Mouse (Mus musculus) heart, postnatal 4 days (tissue): ENCODE measurements at regions not wholly inside any gene's neighbourhood (a gene's known extent, or its start where the extent isn't known, plus 50 kb on each side); places are given as distances from the start of the nearest gene placed in this dataset.

ENCODE experiments used
- DNase-seq: peaks from one replicate; pipeline ENCODE4 v3.0.0; 2021

- DNase-seq, result no peak
These were observed 60.0 kb downstream of the Syf2 start for GRCm38 (mm10) chr4:134990651-134991050.

GRCm38 (mm10) chr4:134993526-134994122 is 62.9 kb downstream of the Syf2 start:
- DNase-seq, result no peak

- DNase-seq, result peak; percentile 32
These were observed 63.5 kb downstream of the Syf2 start for GRCm38 (mm10) chr4:134994205-134994604.

- DNase-seq, result no peak
These were observed 64.0 kb downstream of the Syf2 start for GRCm38 (mm10) chr4:134994648-134995047.

- peak; percentile 59 for DNase-seq
These were observed 64.4 kb downstream of the Syf2 start for GRCm38 (mm10) chr4:134995052-134995451.

- no peak for DNase-seq
These were observed 65.4 kb downstream of the Syf2 start for GRCm38 (mm10) chr4:134996121-134996520.

- DNase-seq, result no peak
These were observed 67.0 kb downstream of the Syf2 start for GRCm38 (mm10) chr4:134997461-134998434.

GRCm38 (mm10) chr4:134998928-134999658 is 68.4 kb downstream of the Syf2 start:
- no peak for DNase-seq

GRCm38 (mm10) chr4:135002091-135002925 is 71.6 kb downstream of the Syf2 start:
- DNase-seq, result peak; percentile 22

GRCm38 (mm10) chr4:135011365-135011764 is 80.7 kb downstream of the Syf2 start:
- DNase-seq, result no peak

GRCm38 (mm10) chr4:135012945-135013344 is 82.2 kb downstream of the Syf2 start:
- no peak for DNase-seq

- no peak for DNase-seq
These were observed 83.2 kb downstream of the Syf2 start for GRCm38 (mm10) chr4:135013932-135014331.

- DNase-seq, result peak; percentile 79
These were observed 87.3 kb downstream of the Syf2 start for GRCm38 (mm10) chr4:135018018-135018417.

- no peak for DNase-seq
These were observed 88.4 kb downstream of the Syf2 start for GRCm38 (mm10) chr4:135019120-135019519.

- no peak for DNase-seq
These were observed 89.7 kb downstream of the Syf2 start for GRCm38 (mm10) chr4:135020262-135020991.

GRCm38 (mm10) chr4:135023200-135023599 is 92.5 kb downstream of the Syf2 start:
- DNase-seq, result no peak

- no peak for DNase-seq
These were observed 94.7 kb upstream of the Runx3 start for GRCm38 (mm10) chr4:135025802-135026201.

GRCm38 (mm10) chr4:135027136-135027535 is 93.3 kb upstream of the Runx3 start:
- DNase-seq, result no peak

- no peak for DNase-seq
These were observed 90.7 kb upstream of the Runx3 start for GRCm38 (mm10) chr4:135029723-135030122.

- DNase-seq, result peak; percentile 38
These were observed 88.0 kb upstream of the Runx3 start for GRCm38 (mm10) chr4:135032461-135032860.

- no peak for DNase-seq
These were observed 87.2 kb upstream of the Runx3 start for GRCm38 (mm10) chr4:135033302-135033701.
